In genomic region chr14:49172582-49172988, GRCm38 (mm10) we compare ENCODE assay signal across 8 mouse cellular contexts. TPM values are rescaled to one million over a fixed set of nuclear protein-coding genes. Genes with fewer than 3 reads are reported as not detected.
DNase-seq lines count a peak whose midpoint lies in the region; ATAC-seq and TF ChIP-seq lines count a peak whose summit lies in the region.

No protein-coding gene starts in this region.

- H3K36me3 ChIP-seq in embryonic facial prominence, embryonic 15.5 days = no peaks in the 10 kb centered on the region
- no peaks in the 10 kb centered on the region for H3K36me3 ChIP-seq in heart, embryonic 15.5 days
- no peaks in the 10 kb centered on the region for H3K36me3 ChIP-seq in liver, embryonic 16.5 days (ENCODE audit: control insufficient read depth, insufficient read depth)
- H3K36me3 ChIP-seq in neural tube, embryonic 11.5 days (ENCODE audit: control insufficient read depth, insufficient read depth, low read length) = no peaks in the 10 kb centered on the region
- no peaks in the 10 kb centered on the region for H3K36me3 ChIP-seq in stomach, postnatal 0 days (ENCODE audit: control insufficient read depth, insufficient read depth, low read length)

- under 1% methylated on average over 46 of the region's 46 CpGs for WGBS in embryonic facial prominence, embryonic 15.5 days
- under 1% methylated on average over 45 of the region's 46 CpGs for WGBS in heart, embryonic 15.5 days
- WGBS in liver, embryonic 16.5 days (ENCODE audit: insufficient replicate concordance) = under 1% methylated on average over 46 of the region's 46 CpGs
- 0% methylated on average over 39 of the region's 46 CpGs for WGBS in neural tube, embryonic 11.5 days
- under 1% methylated on average over 31 of the region's 46 CpGs for WGBS in stomach, postnatal 0 days

- TF ChIP-seq CTCF in stomach, postnatal 0 days (IDR thresholded peaks at IDR 0.05; ENCODE audit: low read depth) = no peak

- TF ChIP-seq EP300 in stomach, postnatal 0 days (optimal IDR thresholded peaks at IDR 0.05) = no peak

- peak overlapping the region; percentile 72 for H3K4me3 ChIP-seq in embryonic facial prominence, embryonic 15.5 days (replicated peaks)
- H3K4me3 ChIP-seq in heart, embryonic 15.5 days = peak overlapping the region; percentile 77
- peak overlapping the region; percentile 95 for H3K4me3 ChIP-seq in liver, embryonic 16.5 days (ENCODE audit: low read depth, low read length)
- peak overlapping the region; percentile 97 for H3K4me3 ChIP-seq in neural tube, embryonic 11.5 days (ENCODE audit: low read depth, low read length)
- peak overlapping the region; percentile 86 for H3K4me3 ChIP-seq in stomach, postnatal 0 days (ENCODE audit: low read depth, low read length)

- H3K9me3 ChIP-seq in embryonic facial prominence, embryonic 15.5 days (replicated peaks) = no peaks in the 10 kb centered on the region
- no peaks in the 10 kb centered on the region for H3K9me3 ChIP-seq in heart, embryonic 15.5 days (replicated peaks)
- no peaks in the 10 kb centered on the region for H3K9me3 ChIP-seq in liver, embryonic 16.5 days (replicated peaks; ENCODE audit: control insufficient read depth, low read length)
- H3K9me3 ChIP-seq in neural tube, embryonic 11.5 days (ENCODE audit: control insufficient read depth, low read length) = no peaks in the 10 kb centered on the region
- H3K9me3 ChIP-seq in stomach, postnatal 0 days (ENCODE audit: control insufficient read depth, low read length) = no peaks in the 10 kb centered on the region

- H3K27me3 ChIP-seq in embryonic facial prominence, embryonic 15.5 days = no peaks in the 10 kb centered on the region
- no peaks in the 10 kb centered on the region for H3K27me3 ChIP-seq in heart, embryonic 15.5 days
- no peaks in the 10 kb centered on the region for H3K27me3 ChIP-seq in liver, embryonic 16.5 days (ENCODE audit: control insufficient read depth, insufficient read depth, low read depth, low read length)
- H3K27me3 ChIP-seq in neural tube, embryonic 11.5 days (ENCODE audit: control insufficient read depth, insufficient read depth, low read length) = no peaks in the 10 kb centered on the region
- no peaks in the 10 kb centered on the region for H3K27me3 ChIP-seq in stomach, postnatal 0 days (ENCODE audit: control insufficient read depth, insufficient read depth, low read length)

- peak overlapping the region; percentile 72 for H3K27ac ChIP-seq in embryonic facial prominence, embryonic 15.5 days (replicated peaks)
- H3K27ac ChIP-seq in heart, embryonic 15.5 days = peak overlapping the region; percentile 86
- H3K27ac ChIP-seq in liver, embryonic 16.5 days (ENCODE audit: low read length) = peak overlapping the region; percentile 84
- H3K27ac ChIP-seq in neural tube, embryonic 11.5 days (ENCODE audit: low read depth, low read length) = peak overlapping the region; percentile 70
- H3K27ac ChIP-seq in stomach, postnatal 0 days (replicated peaks) = peak overlapping the region; percentile 89

- peak overlapping the region; percentile 81 for H3K9ac ChIP-seq in embryonic facial prominence, embryonic 15.5 days
- H3K9ac ChIP-seq in heart, embryonic 15.5 days = peak overlapping the region; percentile 83
- peak overlapping the region; percentile 97 for H3K9ac ChIP-seq in liver, embryonic 16.5 days (ENCODE audit: low read depth, low read length)
- H3K9ac ChIP-seq in neural tube, embryonic 11.5 days (ENCODE audit: low read length) = peak overlapping the region; percentile 97
- H3K9ac ChIP-seq in stomach, postnatal 0 days (ENCODE audit: low read length) = peak overlapping the region; percentile 91

- H3K4me2 ChIP-seq in embryonic facial prominence, embryonic 15.5 days (replicated peaks) = peak overlapping the region; percentile 87
- H3K4me2 ChIP-seq in heart, embryonic 15.5 days = peak overlapping the region; percentile 79
- peak overlapping the region; percentile 93 for H3K4me2 ChIP-seq in liver, embryonic 16.5 days (ENCODE audit: low read depth, low read length)
- peak overlapping the region; percentile 81 for H3K4me2 ChIP-seq in neural tube, embryonic 11.5 days (ENCODE audit: low read depth)
- peak overlapping the region; percentile 69 for H3K4me2 ChIP-seq in stomach, postnatal 0 days (replicated peaks; ENCODE audit: low read depth)

- DNase-seq in CD4-positive, CD25-positive, alpha-beta regulatory T cell, adult 2 months (ENCODE audit: low read depth, low spot score) = peak; percentile 78
- peak; percentile 79 for DNase-seq in adrenal gland, postnatal 14 days
- DNase-seq in kidney, postnatal 14 days = peak; percentile 69
- peak; percentile 73 for DNase-seq in neural tube, embryonic 11.5 days (ENCODE audit: low spot score)
- peak; percentile 66 for DNase-seq in stomach, postnatal 0 days (ENCODE audit: low spot score)

- peaks cover 24% of the 10 kb centered on the region for H3K4me1 ChIP-seq in embryonic facial prominence, embryonic 15.5 days
- peaks cover 26% of the 10 kb centered on the region for H3K4me1 ChIP-seq in heart, embryonic 15.5 days (replicated peaks)
- H3K4me1 ChIP-seq in liver, embryonic 16.5 days (ENCODE audit: control insufficient read depth, low read depth, low read length) = peaks cover 25% of the 10 kb centered on the region
- peaks cover 16% of the 10 kb centered on the region for H3K4me1 ChIP-seq in neural tube, embryonic 11.5 days (ENCODE audit: control insufficient read depth, insufficient read depth, low read length)
- peaks cover 6% of the 10 kb centered on the region; the same call in 1 of the 2 replicates for H3K4me1 ChIP-seq in stomach, postnatal 0 days (replicated peaks; ENCODE audit: control insufficient read depth, insufficient read depth)

- peak; percentile 85 for ATAC-seq in embryonic facial prominence, embryonic 15.5 days (ENCODE audit: insufficient number of reproducible peaks, low FRiP score, low TSS enrichment, low read depth)
- peak; percentile 69 for ATAC-seq in heart, embryonic 15.5 days (replicated peaks; ENCODE audit: insufficient number of reproducible peaks, insufficient read depth, low FRiP score, low read depth)
- ATAC-seq in liver, embryonic 16.5 days (ENCODE audit: low read depth) = peak; percentile 65
- ATAC-seq in neural tube, embryonic 11.5 days (ENCODE audit: insufficient read depth, low FRiP score, low TSS enrichment) = peak; percentile 75
- peak; percentile 73 for ATAC-seq in stomach, postnatal 0 days (ENCODE audit: low FRiP score, low TSS enrichment)

RNA-seq across cellular contexts. Expression of gene Naa30, which starts 0.6 kb away (rescaled TPM):
- total RNA-seq in adrenal gland, postnatal 14 days (2021) = 26.5 and 28.8 TPM in 2 replicates
- polyA plus RNA-seq in embryonic facial prominence, embryonic 15.5 days (2015; fragmentation: Nextera tagmentation; extraction: Ambion mirVana) = 11.0 and 11.1 TPM in 2 replicates
- polyA plus RNA-seq in heart, embryonic 15.5 days (2015; fragmentation: Nextera tagmentation; extraction: Ambion mirVana) = 7.6 and 8.4 TPM in 2 replicates
- polyA plus RNA-seq in liver, embryonic 16.5 days (2015; fragmentation: Nextera tagmentation; extraction: Ambion mirVana) = 2.9 TPM in 2 replicates
- 18.5 and 18.9 TPM in 2 replicates for polyA plus RNA-seq in neural tube, embryonic 11.5 days (2014; fragmentation: Nextera tagmentation; extraction: Ambion mirVana)
- 6.2 and 6.9 TPM in 2 replicates for polyA plus RNA-seq in stomach, postnatal 0 days (2015; fragmentation: Nextera tagmentation; extraction: Ambion mirVana)

Comparison
In these comparisons a context has a peak if more than half of its experiments do, and no peak if none do; other contexts are left out.
1. Peak in every context shown above with its lines: DNase-seq, ATAC-seq, H3K4me3 ChIP-seq and H3K27ac ChIP-seq.